Mouse (Mus musculus): Measurements from ENCODE around the gene Slc50a1.
A peak's percentile ranks its signal among the peaks of the same experiment; 100 is the strongest.

Gene Slc50a1

GRCm38 (mm10) chr3:89238494-89238893, 31.9 kb downstream of the Slc50a1 start:
- Histone ChIP-seq H3K36me3 (ENCODE audit: control insufficient read depth, insufficient read depth, low read length, poor library complexity, severe bottlenecking) (no peaks in the 10 kb centered on the region; the same call in 1 of the 2 replicates), H3K27me3 (ENCODE audit: control insufficient read depth, insufficient read depth, low read length, poor library complexity, severe bottlenecking) (no peaks in the 10 kb centered on the region)
- no peak for DNase-seq (ENCODE audit: low read depth, low spot score)

- Histone ChIP-seq H3K36me3 (ENCODE audit: control insufficient read depth, insufficient read depth, low read length, poor library complexity, severe bottlenecking) (no peaks in the 10 kb centered on the region; the same call in 1 of the 2 replicates), H3K27me3 (ENCODE audit: control insufficient read depth, insufficient read depth, low read length, poor library complexity, severe bottlenecking) (no peaks in the 10 kb centered on the region)
- no peak for DNase-seq (ENCODE audit: low read depth, low spot score)
Observed at GRCm38 (mm10) chr3:89237682-89238081, 32.7 kb downstream of the Slc50a1 start.

DNA sequence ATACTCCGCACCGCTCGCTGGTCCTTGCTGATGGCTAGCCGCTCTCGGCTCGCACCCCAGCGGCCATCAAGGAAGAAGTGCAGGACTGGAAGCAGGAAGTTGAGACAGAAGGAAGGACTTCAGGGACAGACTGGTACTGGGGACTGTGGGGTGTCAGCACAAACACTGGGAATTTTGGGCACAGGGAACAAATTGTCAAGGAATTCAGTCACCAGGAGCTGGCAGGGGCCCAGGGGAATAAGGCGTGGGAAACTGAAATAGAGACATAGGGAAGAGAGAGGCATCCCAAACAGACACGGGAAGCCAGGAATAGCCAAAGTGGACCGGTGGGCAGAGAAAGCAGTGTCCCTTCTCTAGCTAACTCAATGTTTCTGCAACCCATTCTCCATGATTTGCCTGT, 33.9 kb downstream of the Slc50a1 start:
- no peaks in the 10 kb centered on the region; the same call in 1 of the 2 replicates for H3K36me3 ChIP-seq (ENCODE audit: control insufficient read depth, insufficient read depth, low read length, poor library complexity, severe bottlenecking)
- DNase-seq (ENCODE audit: low read depth, low spot score) = no peak
- no peaks in the 10 kb centered on the region for H3K27me3 ChIP-seq (ENCODE audit: control insufficient read depth, insufficient read depth, low read length, poor library complexity, severe bottlenecking)

DNA sequence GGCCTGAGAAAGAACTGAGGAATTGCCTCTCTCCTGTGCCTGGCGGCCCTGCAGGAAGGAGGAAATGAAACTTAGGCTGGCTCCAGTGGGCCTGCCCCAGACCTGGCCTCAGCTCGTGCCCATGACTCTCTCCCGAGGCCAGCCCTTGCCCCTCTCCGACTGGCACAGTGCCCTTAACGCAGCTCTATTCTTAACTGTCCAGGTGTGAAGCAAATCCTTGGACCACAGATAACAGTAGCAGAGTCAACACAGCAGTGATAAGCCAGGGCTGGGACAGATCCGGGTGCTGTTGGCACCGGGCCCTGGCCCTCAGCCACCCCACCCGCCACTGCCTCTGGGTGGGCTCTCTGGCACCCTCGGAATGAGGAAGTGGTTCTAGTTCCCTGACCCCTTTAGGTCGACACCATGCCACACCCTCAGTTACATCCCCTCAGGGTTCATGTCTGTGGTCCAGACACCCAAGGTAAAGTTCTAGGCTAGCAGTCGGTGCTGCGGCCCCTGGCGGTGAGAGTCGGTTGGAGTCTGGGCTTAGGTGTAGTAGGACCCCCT, 36.7 kb downstream of the Slc50a1 start:
- Histone ChIP-seq H3K27me3 (ENCODE audit: control insufficient read depth, insufficient read depth, low read length, poor library complexity, severe bottlenecking) (no peaks in the 10 kb centered on the region), H3K36me3 (ENCODE audit: control insufficient read depth, insufficient read depth, low read length, poor library complexity, severe bottlenecking) (no peaks in the 10 kb centered on the region; the same call in 1 of the 2 replicates)
- DNase-seq (ENCODE audit: low read depth, low spot score) = peak; percentile 70

GRCm38 (mm10) chr3:89232614-89233013, 37.8 kb downstream of the Slc50a1 start:
- Histone ChIP-seq H3K36me3 (ENCODE audit: control insufficient read depth, insufficient read depth, low read length, poor library complexity, severe bottlenecking) (no peaks in the 10 kb centered on the region; the same call in 1 of the 2 replicates), H3K27me3 (ENCODE audit: control insufficient read depth, insufficient read depth, low read length, poor library complexity, severe bottlenecking) (no peaks in the 10 kb centered on the region)
- DNase-seq (ENCODE audit: low read depth, low spot score) = no peak

- DNase-seq (ENCODE audit: low read depth, low spot score) = no peak
- no peaks in the 10 kb centered on the region; the same call in 1 of the 2 replicates for H3K36me3 ChIP-seq (ENCODE audit: control insufficient read depth, insufficient read depth, low read length, poor library complexity, severe bottlenecking)
- no peaks in the 10 kb centered on the region for H3K27me3 ChIP-seq (ENCODE audit: control insufficient read depth, insufficient read depth, low read length, poor library complexity, severe bottlenecking)
Observed at GRCm38 (mm10) chr3:89231772-89232275, 38.5 kb downstream of the Slc50a1 start.

DNA sequence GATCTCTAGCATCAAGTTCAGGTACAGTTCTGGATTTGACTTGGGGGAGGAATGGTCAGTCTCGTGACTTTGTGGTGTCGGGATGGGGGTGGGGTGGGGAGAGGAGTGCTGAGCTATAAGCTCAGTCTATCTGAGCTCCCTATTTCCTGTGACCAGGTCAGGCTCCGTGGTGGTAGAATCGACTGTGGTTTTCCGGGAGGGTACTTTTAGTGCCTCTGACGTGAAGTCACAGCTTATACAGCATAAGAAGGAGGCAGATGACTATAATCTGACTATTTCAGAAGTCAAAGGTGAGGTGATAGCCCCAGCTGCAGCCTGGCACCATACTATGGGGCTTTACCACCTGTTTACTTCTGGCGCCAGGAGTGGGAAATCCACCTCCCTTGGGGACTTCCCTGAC, 39.0 kb downstream of the Slc50a1 start:
- H3K36me3 ChIP-seq (ENCODE audit: control insufficient read depth, insufficient read depth, low read length, poor library complexity, severe bottlenecking) = no peaks in the 10 kb centered on the region; the same call in 1 of the 2 replicates
- H3K27me3 ChIP-seq (ENCODE audit: control insufficient read depth, insufficient read depth, low read length, poor library complexity, severe bottlenecking) = no peaks in the 10 kb centered on the region
- peak; percentile 65 for DNase-seq (ENCODE audit: low read depth, low spot score)

DNA sequence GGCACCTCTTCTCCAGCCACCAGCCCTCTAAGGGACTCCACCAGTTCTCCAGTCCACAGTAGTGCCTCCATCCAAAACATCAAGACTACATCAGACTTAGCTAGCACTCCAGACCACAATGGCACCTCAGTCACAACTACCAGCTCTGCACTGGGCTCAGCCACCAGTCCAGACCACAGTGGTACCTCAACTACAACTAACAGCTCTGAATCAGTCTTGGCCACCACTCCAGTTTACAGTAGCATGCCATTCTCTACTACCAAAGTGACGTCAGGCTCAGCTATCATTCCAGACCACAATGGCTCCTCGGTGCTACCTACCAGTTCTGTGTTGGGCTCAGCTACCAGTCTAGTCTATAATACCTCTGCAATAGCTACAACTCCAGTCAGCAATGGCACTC, 39.8 kb downstream of the Slc50a1 start:
- DNase-seq (ENCODE audit: low read depth, low spot score) = no peak
- H3K36me3 ChIP-seq (ENCODE audit: control insufficient read depth, insufficient read depth, low read length, poor library complexity, severe bottlenecking) = no peaks in the 10 kb centered on the region
- no peaks in the 10 kb centered on the region for H3K27me3 ChIP-seq (ENCODE audit: control insufficient read depth, insufficient read depth, low read length, poor library complexity, severe bottlenecking)

DNA sequence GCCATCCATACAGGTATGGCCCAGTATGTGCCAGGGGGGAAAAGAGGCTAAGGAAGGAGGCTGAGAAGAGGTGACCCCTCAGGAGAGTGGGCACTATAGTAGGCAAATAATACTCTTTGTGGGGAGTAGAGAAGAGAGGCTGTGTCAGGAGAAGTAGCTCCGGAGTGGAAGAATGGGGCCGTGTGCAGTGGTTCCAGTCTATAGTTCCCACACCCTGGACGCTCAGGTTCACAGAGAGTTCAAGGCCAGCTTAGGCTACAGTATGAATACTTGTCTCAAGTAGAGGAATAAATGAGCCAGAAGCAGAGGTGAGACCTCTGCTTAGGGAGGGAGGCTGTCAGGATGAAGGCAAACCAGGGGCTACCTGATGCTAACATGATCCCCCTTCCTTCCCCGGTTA, 41.1 kb downstream of the Slc50a1 start:
- DNase-seq (ENCODE audit: low read depth, low spot score) = no peak
- Histone ChIP-seq H3K27me3 (ENCODE audit: control insufficient read depth, insufficient read depth, low read length, poor library complexity, severe bottlenecking) (no peaks in the 10 kb centered on the region), H3K36me3 (ENCODE audit: control insufficient read depth, insufficient read depth, low read length, poor library complexity, severe bottlenecking) (no peaks in the 10 kb centered on the region)

DNA sequence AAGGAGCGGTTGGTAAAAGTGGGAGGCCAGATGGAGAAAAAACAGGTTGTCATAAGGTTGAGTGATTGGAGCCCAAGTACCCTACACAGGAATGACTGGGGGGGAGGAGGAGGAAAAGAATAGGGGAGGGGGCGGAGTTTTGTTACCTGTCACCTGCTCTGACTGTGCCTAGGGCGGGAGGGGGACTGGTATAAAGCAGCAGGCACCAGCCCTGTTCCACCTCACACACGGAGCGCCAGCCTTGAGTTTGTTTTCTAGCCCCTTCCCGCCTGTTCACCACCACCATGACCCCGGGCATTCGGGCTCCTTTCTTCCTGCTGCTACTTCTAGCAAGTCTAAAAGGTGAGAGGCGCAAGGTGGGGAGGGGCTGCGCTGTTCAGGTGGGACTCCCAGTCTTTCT, 41.5 kb downstream of the Slc50a1 start, which contains the start of gene Muc1:
Gene Muc1, plus strand, starts transcription at position 222 of the 400 bp plus-strand sequence.
- Histone ChIP-seq H3K27me3 (ENCODE audit: control insufficient read depth, insufficient read depth, low read length, poor library complexity, severe bottlenecking) (no peaks in the 10 kb centered on the region), H3K36me3 (ENCODE audit: control insufficient read depth, insufficient read depth, low read length, poor library complexity, severe bottlenecking) (no peaks in the 10 kb centered on the region)
- no peak for DNase-seq (ENCODE audit: low read depth, low spot score)

DNA sequence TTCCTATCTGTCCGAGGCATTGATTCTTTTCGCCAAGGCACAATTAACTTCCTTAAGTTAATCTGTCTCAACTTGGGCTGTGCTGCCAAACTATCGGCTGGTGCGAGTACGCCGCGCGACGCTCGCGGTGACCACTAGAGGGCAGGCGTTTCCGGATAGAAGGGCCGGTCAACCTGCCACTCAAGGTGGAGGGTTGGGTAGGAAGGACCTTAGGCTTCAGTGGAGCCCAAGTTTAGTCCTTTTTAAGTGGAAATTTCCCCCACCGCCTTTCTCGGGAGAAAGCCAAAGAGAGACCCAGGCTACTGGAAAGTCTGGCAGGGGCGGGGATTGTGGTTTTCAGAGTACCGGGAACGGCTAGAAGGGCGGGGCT, 42.2 kb downstream of the Slc50a1 start:
- Histone ChIP-seq H3K36me3 (ENCODE audit: control insufficient read depth, insufficient read depth, low read length, poor library complexity, severe bottlenecking) (no peaks in the 10 kb centered on the region), H3K27me3 (ENCODE audit: control insufficient read depth, insufficient read depth, low read length, poor library complexity, severe bottlenecking) (no peaks in the 10 kb centered on the region)
- DNase-seq (ENCODE audit: low read depth, low spot score) = peak; percentile 91

- peak; percentile 67 for DNase-seq (ENCODE audit: low read depth, low spot score)
- Histone ChIP-seq H3K27me3 (ENCODE audit: control insufficient read depth, insufficient read depth, low read length, poor library complexity, severe bottlenecking) (no peaks in the 10 kb centered on the region), H3K36me3 (ENCODE audit: control insufficient read depth, insufficient read depth, low read length, poor library complexity, severe bottlenecking) (no peaks in the 10 kb centered on the region)
Observed at GRCm38 (mm10) chr3:89227307-89228179, 42.8 kb downstream of the Slc50a1 start.

DNA sequence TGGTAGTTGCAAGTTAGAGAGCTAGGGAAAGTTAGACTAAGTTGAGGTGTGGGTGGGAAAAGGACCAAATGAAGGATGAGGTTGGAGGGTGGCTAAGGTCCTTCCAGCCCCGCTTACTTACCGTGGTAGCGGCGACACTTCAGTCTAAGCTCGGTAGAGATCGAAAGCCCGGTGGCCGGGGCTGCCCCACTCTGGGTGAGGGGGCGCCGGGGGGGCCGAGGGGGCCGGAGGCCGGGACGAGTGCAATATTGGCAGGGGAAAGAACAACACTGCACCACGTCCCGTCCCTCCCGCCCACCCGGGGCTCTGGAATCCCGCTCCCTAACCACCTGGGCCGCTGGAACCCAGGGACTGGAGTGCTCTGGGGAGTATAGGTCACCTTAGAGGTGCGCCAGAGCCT, 43.5 kb downstream of the Slc50a1 start, which contains the start of gene Mtx1:
Gene Mtx1, minus strand, starts transcription at position 189 of the 400 bp plus-strand sequence.
- DNase-seq (ENCODE audit: low read depth, low spot score) = no peak
- Histone ChIP-seq H3K27me3 (ENCODE audit: control insufficient read depth, insufficient read depth, low read length, poor library complexity, severe bottlenecking) (no peaks in the 10 kb centered on the region), H3K36me3 (ENCODE audit: control insufficient read depth, insufficient read depth, low read length, poor library complexity, severe bottlenecking) (no peaks in the 10 kb centered on the region)

- no peaks in the 10 kb centered on the region for H3K36me3 ChIP-seq (ENCODE audit: control insufficient read depth, insufficient read depth, low read length, poor library complexity, severe bottlenecking)
- no peak for DNase-seq (ENCODE audit: low read depth, low spot score)
- no peaks in the 10 kb centered on the region for H3K27me3 ChIP-seq (ENCODE audit: control insufficient read depth, insufficient read depth, low read length, poor library complexity, severe bottlenecking)
Observed at GRCm38 (mm10) chr3:89226361-89226760, 44.0 kb downstream of the Slc50a1 start.

- no peaks in the 10 kb centered on the region for H3K27me3 ChIP-seq (ENCODE audit: control insufficient read depth, insufficient read depth, low read length, poor library complexity, severe bottlenecking)
- no peaks in the 10 kb centered on the region for H3K36me3 ChIP-seq (ENCODE audit: control insufficient read depth, insufficient read depth, low read length, poor library complexity, severe bottlenecking)
Observed at GRCm38 (mm10) chr3:89225918-89226317, 44.5 kb downstream of the Slc50a1 start.

More at GRCm38 (mm10) chr3:89225918-89226317, 44.5 kb downstream of the Slc50a1 start:
- DNase-seq (ENCODE audit: low read depth, low spot score) = no peak
